Mouse (Mus musculus) C2C12 (cell line): ENCODE data around the gene Tbl1xr1. TPM values are rescaled to one million over a fixed set of nuclear protein-coding genes. Genes with fewer than 3 reads are reported as not detected.

Experiments used
- H3K27me3 ChIP-seq: one replicate; pipeline ENCODE4 v1.6.1; 2011; ENCODE audit not compliant: control insufficient read depth, insufficient read depth, insufficient read length
- H3K36me3 ChIP-seq: one replicate; pipeline ENCODE4 v1.6.1; 2011; ENCODE audit not compliant: control insufficient read depth, insufficient read depth
- H3K4me3 ChIP-seq: one replicate; pipeline ENCODE4 v1.5.1; 2011; ENCODE audit warnings: mild to moderate bottlenecking, control low read depth; ENCODE audit not compliant: poor library complexity, insufficient read depth, severe bottlenecking
- H3K79me2 ChIP-seq: one replicate; pipeline ENCODE4 v1.6.1; 2011; ENCODE audit not compliant: control insufficient read depth, insufficient read depth
- H3K79me3 ChIP-seq: one replicate; pipeline ENCODE4 v1.6.1; 2011; ENCODE audit warnings: low read depth, control low read depth
- H3ac ChIP-seq: one replicate; pipeline ENCODE3; 2011; ENCODE audit warnings: low read depth; ENCODE audit not compliant: control insufficient read depth, insufficient read length
- CEBPB ChIP-seq: IDR thresholded peaks from one replicate; pipeline ENCODE4 v1.6.1; 2011; ENCODE audit warnings: low read depth, mild to moderate bottlenecking, control low read depth, moderate library complexity
- CTCF ChIP-seq: IDR thresholded peaks from one replicate; pipeline ENCODE4 v1.5.1; 2011; ENCODE audit not compliant: control insufficient read depth, insufficient read depth, insufficient read length
- FOSL1 ChIP-seq: IDR thresholded peaks from one replicate; pipeline ENCODE4 v1.8.0; 2011; ENCODE audit warnings: mild to moderate bottlenecking, low read length; ENCODE audit not compliant: poor library complexity, insufficient read depth, severe bottlenecking
- MAX ChIP-seq: IDR thresholded peaks from one replicate; pipeline ENCODE4 v1.6.1; 2011; ENCODE audit warnings: mild to moderate bottlenecking, control low read depth
- MYOD1 ChIP-seq: IDR thresholded peaks from one replicate; pipeline ENCODE4 v1.6.1; 2011; ENCODE audit warnings: low read depth; ENCODE audit not compliant: control insufficient read depth, insufficient read length
- MYOG ChIP-seq: IDR thresholded peaks from one replicate; pipeline ENCODE4 v1.6.1; 2011; ENCODE audit not compliant: control insufficient read depth, insufficient read length; ENCODE audit errors: extremely low read depth
- USF1 ChIP-seq: IDR thresholded peaks from one replicate; pipeline ENCODE4 v1.6.1; 2011; ENCODE audit warnings: low read depth, mild to moderate bottlenecking, control low read depth, moderate library complexity
- long read RNA-seq, 2 experiments: library from polyadenylated mRNA; unstranded; transcript quantifications; one replicate each; pipeline ENCODE4 v2.0.0; 2019 to 2020
- polyA plus RNA-seq: library from polyadenylated mRNA; unstranded; fragments of >200 nt; fragmentation: generic; extraction: Trizol; gene quantifications from one replicate; pipeline ENCODE4 v1.2.1, GENCODE M21; 2012; ENCODE audit warnings: missing spikeins

Tbl1xr1 gene
- polyA plus RNA-seq, result 6.1 TPM
- long read RNA-seq, experiment 1, full-length matches to known transcripts, result 3 of 10 reads
- long read RNA-seq, experiment 1, partial matches to known transcripts, result 2 of 10 reads
- long read RNA-seq, experiment 1, other reads (novel, unspliced or antisense), result 5 of 10 reads
- long read RNA-seq, experiment 2, full-length matches to known transcripts, result 26 of 39 reads
- long read RNA-seq, experiment 2, partial matches to known transcripts, result 1 of 39 reads
- long read RNA-seq, experiment 2, other reads (novel, unspliced or antisense), result 12 of 39 reads

DNA sequence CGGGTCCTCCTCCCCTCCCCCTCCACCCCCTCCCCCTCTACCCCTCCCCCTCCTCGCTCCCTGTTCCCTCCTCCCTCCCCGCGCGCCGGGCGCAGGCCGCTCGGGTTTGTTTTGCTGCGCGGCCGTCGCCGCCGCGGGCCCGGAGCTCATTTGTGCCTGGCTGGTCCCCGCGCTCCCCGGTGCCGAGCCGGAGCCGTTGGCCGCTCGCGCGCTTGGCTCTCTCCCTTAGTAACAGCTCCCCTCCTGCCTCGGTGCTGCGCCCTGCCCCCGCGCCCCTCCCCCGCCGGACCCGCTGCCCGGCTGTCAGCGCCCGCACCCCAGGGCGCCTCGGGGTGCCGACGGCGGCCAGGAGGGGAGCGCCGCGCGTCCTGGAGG is at the start of gene Tbl1xr1:
Gene Tbl1xr1 (plus strand): TSS at position 92 of the 375 bp plus-strand sequence.
- Histone ChIP-seq H3K79me3 (peaks cover 37% of the 10 kb centered on the region), H3K79me2 (peaks cover 49% of the 10 kb centered on the region), H3K4me3 (peak within 1 kb of the TSS; percentile 82), H3K27me3 (no peaks in the 10 kb centered on the region), H3K36me3 (no peaks in the 10 kb centered on the region), H3ac (peak within 1 kb of the TSS; percentile 86)
- TF ChIP-seq CTCF, result no peak
- no peak for TF ChIP-seq MAX

DNA sequence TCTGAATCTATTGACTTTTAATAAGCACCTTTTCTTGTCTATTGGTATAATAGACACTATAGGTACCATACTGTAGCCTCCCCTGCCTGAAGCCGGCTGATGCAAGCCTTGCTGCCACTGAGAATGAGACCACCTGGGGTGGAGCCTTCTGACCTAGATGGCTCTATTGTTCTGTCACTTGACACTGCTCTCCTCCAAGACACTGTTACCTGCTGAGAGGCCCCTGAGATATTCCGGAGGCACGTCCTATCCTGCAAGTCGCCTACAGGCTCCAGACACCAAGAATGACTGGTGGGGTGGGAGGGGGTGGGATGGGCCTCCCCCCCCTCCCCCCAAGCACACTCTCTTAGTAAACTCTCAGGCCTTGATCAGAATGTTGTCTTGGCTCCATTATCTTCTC is 38.4 kb upstream of the Tbl1xr1 start:
- Histone ChIP-seq H3ac (no peak overlapping the region), H3K79me2 (no peaks in the 10 kb centered on the region), H3K36me3 (no peaks in the 10 kb centered on the region), H3K4me3 (no peak overlapping the region), H3K27me3 (no peaks in the 10 kb centered on the region), H3K79me3 (no peaks in the 10 kb centered on the region)
- no peak for TF ChIP-seq USF1
- TF ChIP-seq CTCF, result no peak
- no peak for TF ChIP-seq MAX
- no peak for TF ChIP-seq CEBPB
- no peak for TF ChIP-seq MYOD1
- no peak for TF ChIP-seq FOSL1
- TF ChIP-seq MYOG, result no peak

DNA sequence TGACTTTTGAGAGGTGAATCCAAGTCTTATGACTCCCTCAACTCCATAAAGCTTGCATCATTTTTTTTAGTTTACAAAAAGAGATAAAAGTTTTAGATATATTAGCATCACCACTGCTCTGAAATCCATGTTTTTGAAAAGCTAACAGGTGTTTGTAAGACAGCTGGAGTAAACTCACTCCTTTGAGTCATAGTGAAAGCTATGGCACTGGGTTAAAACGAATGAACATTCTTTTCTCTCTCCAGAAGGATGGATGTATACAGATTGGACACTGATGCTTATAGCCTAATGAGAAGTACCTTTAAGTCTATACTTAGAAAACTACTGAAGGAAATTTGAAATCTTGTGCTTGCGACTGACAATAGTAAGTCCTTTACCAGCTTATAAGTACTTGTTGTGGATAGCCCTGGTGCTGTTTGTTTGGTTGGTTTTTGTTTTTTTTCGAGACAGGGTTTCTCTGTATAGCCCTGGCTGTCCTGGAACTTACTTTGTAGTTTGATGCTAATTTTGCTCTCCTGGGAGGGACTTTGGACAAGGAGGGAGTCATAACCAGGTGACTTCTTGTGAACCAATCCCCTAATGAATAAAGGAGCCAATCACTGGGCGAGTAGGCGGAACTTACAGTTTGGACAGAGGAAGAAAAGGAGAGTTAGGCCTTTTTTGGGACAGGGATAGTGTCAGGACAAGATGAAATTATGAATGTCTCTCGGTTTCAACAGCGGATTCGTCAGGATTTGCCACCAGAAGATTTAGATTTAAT is 37.2 kb upstream of the Tbl1xr1 start:
- no peak for TF ChIP-seq USF1
- Histone ChIP-seq H3K79me3 (no peaks in the 10 kb centered on the region), H3K36me3 (no peaks in the 10 kb centered on the region), H3K27me3 (no peaks in the 10 kb centered on the region), H3K79me2 (no peaks in the 10 kb centered on the region), H3ac (no peak overlapping the region), H3K4me3 (no peak overlapping the region)

- no peaks in the 10 kb centered on the region for H3K36me3 ChIP-seq
Observed at GRCm38 (mm10) chr3:22040627-22041026, 35.8 kb upstream of the Tbl1xr1 start.

DNA sequence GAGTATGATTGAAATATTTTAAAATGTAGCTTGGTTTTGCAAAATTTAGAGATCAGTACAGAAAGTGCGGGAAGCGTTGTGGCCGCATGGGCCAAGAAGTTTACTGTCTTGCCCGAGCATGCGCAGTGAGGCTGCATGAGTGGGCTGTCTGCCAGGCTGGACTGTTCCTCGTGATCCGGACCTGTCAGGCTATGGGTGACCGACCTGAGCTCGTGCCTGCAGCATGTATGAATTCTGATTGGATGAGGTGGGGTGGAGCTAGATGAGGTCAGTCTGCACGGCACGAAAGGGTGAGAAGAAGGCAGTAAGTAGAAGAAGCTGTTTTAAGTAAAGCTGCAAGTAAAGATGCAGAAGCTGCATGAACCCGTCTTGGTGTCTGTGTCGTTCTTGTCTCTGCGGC is 29.2 kb upstream of the Tbl1xr1 start:
- Histone ChIP-seq H3K36me3 (no peaks in the 10 kb centered on the region), H3ac (no peak overlapping the region), H3K79me2 (no peaks in the 10 kb centered on the region), H3K27me3 (no peaks in the 10 kb centered on the region), H3K4me3 (no peak overlapping the region), H3K79me3 (no peaks in the 10 kb centered on the region)
- no peak for TF ChIP-seq MYOD1
- no peak for TF ChIP-seq CEBPB
- no peak for TF ChIP-seq CTCF
- no peak for TF ChIP-seq FOSL1
- no peak for TF ChIP-seq USF1
- no peak for TF ChIP-seq MAX
- TF ChIP-seq MYOG, result no peak

More at GRCm38 (mm10) chr3:22040627-22041026, 35.8 kb upstream of the Tbl1xr1 start:
- TF ChIP-seq MAX, result no peak
- no peak for TF ChIP-seq CEBPB
- TF ChIP-seq FOSL1, result no peak
- TF ChIP-seq CTCF, result no peak
- no peak for TF ChIP-seq MYOD1
- TF ChIP-seq MYOG, result no peak
- no peak for TF ChIP-seq USF1
- no peaks in the 10 kb centered on the region for H3K79me3 ChIP-seq
- H3K79me2 ChIP-seq, result no peaks in the 10 kb centered on the region
- no peaks in the 10 kb centered on the region for H3K27me3 ChIP-seq
- H3ac ChIP-seq, result no peak overlapping the region
- H3K4me3 ChIP-seq, result no peak overlapping the region

DNA sequence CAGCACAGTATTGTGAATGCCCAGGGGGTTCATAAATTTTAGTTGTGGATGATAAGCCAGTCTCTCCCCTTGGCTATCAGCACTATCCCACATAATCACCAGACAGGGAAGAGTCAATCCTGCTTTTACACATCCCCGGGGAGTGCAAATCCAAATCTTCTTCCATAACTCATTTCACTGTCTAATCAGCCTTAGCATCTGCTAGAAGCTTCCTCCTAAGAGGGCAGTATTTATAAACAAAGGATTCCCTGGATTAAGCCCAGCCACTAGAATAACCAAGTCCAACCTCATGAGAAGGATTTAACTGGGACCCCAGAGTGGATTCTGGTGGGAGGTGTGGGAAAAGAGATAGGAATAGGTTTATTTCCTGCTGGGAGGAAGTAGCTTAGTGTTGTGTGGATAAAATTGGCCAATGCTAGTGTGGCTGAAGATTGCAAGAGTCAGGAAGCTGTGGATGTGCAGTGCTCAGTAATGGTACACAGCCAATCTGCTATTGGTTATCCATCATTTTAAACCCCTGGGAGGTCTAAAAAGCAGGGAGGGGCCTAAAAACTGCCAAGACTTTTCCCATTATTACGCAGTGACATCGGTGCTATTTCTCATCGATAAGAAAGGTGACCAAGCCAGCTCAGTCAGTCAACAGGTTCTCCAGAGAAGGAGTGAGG is 19.7 kb upstream of the Tbl1xr1 start:
- H3K79me2 ChIP-seq, result no peaks in the 10 kb centered on the region
- no peak overlapping the region for H3ac ChIP-seq
- no peak overlapping the region for H3K4me3 ChIP-seq
- no peaks in the 10 kb centered on the region for H3K79me3 ChIP-seq
- TF ChIP-seq CTCF (no peak), MYOG (no peak)
- no peaks in the 10 kb centered on the region for H3K27me3 ChIP-seq
- no peaks in the 10 kb centered on the region for H3K36me3 ChIP-seq
